Mouse (Mus musculus): Measurements from ENCODE around the gene Ttc3. TPM values are rescaled to one million over a fixed set of nuclear protein-coding genes. Genes with fewer than 3 reads are reported as not detected.
A peak's percentile ranks its signal among the peaks of the same experiment; 100 is the strongest.
"Not testable (repeated sequence)": the region's sequence is repeated elsewhere in the genome, so short reads cannot be mapped to it uniquely, and the experiment has no call there.

Ttc3 gene
- 917 and 970 TPM in 2 replicates for polyA plus RNA-seq (2015; fragmentation: Nextera tagmentation; extraction: Ambion mirVana)

GRCm38 (mm10) chr16:94370173-94370914 lies at the start of gene Ttc3:
Gene Ttc3 (plus strand): TSS chr16:94370618.
- Histone ChIP-seq H3K27ac (peak within 1 kb of the TSS; percentile 100), H3K4me2 (peak within 1 kb of the TSS; percentile 76), H3K4me1 (peaks cover 40% of the 10 kb centered on the region), H3K36me3 (replicated peaks) (no peaks in the 10 kb centered on the region), H3K9ac (peak within 1 kb of the TSS; percentile 100), H3K27me3 (replicated peaks) (no peaks in the 10 kb centered on the region), H3K4me3 (peak within 1 kb of the TSS; percentile 93), H3K9me3 (no peaks in the 10 kb centered on the region)
- under 1% methylated on average over 77 of the region's 79 CpGs for WGBS
- peak; percentile 80 for ATAC-seq (replicated peaks)

DNA sequence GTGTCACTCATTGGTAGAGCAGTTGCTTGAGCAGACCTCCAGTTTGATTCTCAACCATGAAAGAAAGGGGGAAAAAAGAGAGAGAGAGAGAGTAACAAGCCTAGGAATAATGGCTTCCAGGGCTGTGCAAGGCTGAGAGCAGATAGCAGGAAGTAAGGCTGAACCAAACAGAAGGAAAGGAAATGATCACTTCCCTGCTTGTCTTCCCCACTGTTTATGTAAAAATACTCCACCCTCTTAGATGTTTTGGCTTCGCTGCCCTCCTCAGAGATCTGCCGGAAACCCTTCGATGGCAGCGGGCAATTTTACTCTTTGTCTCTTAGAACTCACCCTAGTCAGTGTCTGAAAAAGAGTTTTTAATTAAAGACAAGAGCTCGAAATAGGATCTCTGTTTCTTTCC lies 46.7 kb upstream of the Ttc3 start:
- no peak overlapping the region for H3K4me3 ChIP-seq
- 86% methylated on average over 5 of the region's 5 CpGs for WGBS
- no peak overlapping the region for H3K9ac ChIP-seq
- H3K36me3 ChIP-seq (replicated peaks), result no peaks in the 10 kb centered on the region
- H3K4me1 ChIP-seq, result peaks cover 11% of the 10 kb centered on the region
- H3K4me2 ChIP-seq, result no peak overlapping the region
- no peak overlapping the region for H3K27ac ChIP-seq
- peaks cover 24% of the 10 kb centered on the region for H3K27me3 ChIP-seq (replicated peaks)
- no peak for ATAC-seq (replicated peaks)
- H3K9me3 ChIP-seq, result no peaks in the 10 kb centered on the region

GRCm38 (mm10) chr16:94326008-94326407 lies 44.4 kb upstream of the Ttc3 start:
- H3K27ac ChIP-seq, result no peak overlapping the region
- 92% methylated on average over 3 of the region's 3 CpGs for WGBS
- peaks cover 35% of the 10 kb centered on the region for H3K27me3 ChIP-seq (replicated peaks)
- no peaks in the 10 kb centered on the region for H3K9me3 ChIP-seq
- ATAC-seq (replicated peaks), result no peak
- H3K9ac ChIP-seq, result no peak overlapping the region
- no peak overlapping the region for H3K4me3 ChIP-seq
- no peak overlapping the region for H3K4me2 ChIP-seq
- H3K36me3 ChIP-seq (replicated peaks), result no peaks in the 10 kb centered on the region
- H3K4me1 ChIP-seq, result peaks cover 23% of the 10 kb centered on the region

DNA sequence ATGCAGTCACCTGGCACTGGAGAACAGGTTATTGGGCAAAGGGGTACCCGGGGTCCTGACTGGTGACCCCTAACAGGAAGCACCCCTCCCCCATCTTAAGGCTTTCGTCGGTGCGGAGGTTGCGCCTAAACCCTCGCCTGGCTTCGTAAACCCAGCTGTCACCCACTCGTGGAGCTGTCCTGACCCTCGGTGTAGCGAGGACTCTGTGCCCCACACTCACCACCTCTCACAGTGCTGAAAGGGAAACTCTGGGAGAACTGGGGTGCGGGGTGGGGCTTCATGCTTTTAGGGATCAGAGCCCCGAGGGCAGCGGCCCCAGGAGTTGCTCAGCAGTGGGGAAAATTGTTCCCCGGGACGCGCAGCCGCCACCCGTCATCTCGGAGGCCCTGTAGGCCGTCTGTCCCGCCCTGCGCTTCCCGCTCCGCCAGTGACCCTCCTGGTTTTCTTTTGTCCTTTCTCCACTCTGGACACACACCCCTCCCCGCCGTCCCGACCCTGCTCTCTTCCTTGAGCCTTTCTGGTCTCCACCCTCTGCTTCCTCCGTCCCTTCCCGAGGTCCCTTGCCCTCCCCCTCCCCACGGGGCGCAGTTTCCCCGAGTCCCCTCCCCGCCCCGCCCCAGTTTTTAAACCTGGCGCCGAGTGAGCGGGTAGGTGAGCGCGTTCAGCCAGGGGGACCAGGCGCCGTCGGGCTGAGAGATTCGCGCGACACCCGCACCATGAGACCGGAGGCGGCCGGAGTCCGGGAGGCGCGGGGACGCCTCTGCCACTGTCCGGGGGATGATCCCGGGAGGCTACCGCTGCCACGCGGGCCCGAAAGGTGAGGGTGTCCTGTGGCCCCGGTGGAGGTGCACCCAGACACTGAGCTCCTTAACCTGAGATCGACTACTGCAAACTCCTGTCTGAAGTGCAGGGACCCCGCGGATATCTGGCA lies 42.4 kb upstream of the Ttc3 start, which contains the start of gene Ripply3:
Gene Ripply3, plus strand, starts transcription at position 640 of the 931 bp plus-strand sequence.
- Histone ChIP-seq H3K4me2 (peak within 1 kb of the TSS; percentile 57), H3K9me3 (no peaks in the 10 kb centered on the region), H3K4me3 (peak within 1 kb of the TSS; percentile 37), H3K4me1 (peaks cover 23% of the 10 kb centered on the region), H3K27ac (no peak within 1 kb of the TSS), H3K27me3 (replicated peaks) (peaks cover 35% of the 10 kb centered on the region), H3K36me3 (replicated peaks) (no peaks in the 10 kb centered on the region), H3K9ac (peak within 1 kb of the TSS; percentile 17; the same call in 1 of the 2 replicates)
- WGBS, result under 1% methylated on average over 63 of the region's 63 CpGs
- ATAC-seq (replicated peaks), result no peak

DNA sequence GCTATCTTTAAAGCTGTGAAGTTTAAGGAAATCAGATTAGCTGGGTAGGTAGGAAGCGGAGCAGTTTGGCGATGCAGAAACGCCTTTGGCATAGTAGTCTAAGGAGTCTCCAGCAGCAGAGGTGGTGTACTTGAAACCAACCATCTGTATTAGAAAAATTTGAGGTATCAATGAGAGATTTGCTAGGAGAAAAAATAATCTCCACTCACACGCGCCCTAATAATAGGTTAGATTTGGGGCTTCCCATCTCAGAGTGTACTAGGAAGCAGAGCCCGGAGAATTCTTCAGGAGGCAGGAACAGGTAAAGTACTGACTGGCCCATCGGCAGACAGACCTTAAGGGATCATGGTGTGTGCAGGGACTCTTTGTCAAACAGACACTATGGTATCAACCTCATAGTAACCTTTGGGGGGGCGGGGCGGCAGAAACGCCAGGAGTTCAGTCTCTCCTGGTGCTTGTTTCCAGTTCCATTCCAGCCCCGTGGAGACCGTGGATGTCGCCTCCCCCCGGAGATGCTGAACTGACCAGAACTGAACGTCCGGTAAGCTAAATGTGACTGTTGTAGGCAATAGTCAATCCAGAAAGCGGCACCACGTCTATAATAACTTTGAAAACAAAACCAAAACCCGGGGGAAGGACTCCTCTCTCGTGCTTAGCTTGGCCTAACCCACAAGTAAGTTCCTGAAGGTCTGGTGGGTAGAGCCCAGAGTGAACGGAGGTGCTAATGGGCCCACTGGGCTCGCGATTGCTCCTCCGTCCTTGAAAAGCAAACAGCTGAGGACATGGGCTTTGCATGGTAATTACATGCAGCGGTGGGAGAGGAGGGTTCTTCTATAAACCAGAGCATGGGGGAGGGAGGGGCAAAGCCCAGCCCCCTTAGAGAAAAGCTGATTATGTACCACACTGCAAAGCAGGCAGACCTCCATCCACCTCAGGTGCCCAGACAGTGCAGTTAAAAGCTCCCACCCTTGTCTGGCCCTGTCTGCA lies 41.2 kb upstream of the Ttc3 start:
- Histone ChIP-seq H3K4me3 (peak overlapping the region; percentile 37), H3K9ac (0 out of 2 replicates have a peak overlapping the region, but pooled peaks have one; percentile 17), H3K9me3 (no peaks in the 10 kb centered on the region), H3K27ac (no peak overlapping the region), H3K4me1 (peaks cover 23% of the 10 kb centered on the region), H3K4me2 (peak overlapping the region; percentile 57), H3K36me3 (replicated peaks) (no peaks in the 10 kb centered on the region), H3K27me3 (replicated peaks) (peaks cover 35% of the 10 kb centered on the region)
- WGBS, result 7% methylated on average over 25 of the region's 25 CpGs
- peak; percentile 37; the same call in 1 of the 2 replicates for ATAC-seq (replicated peaks)

- H3K27me3 ChIP-seq (replicated peaks), result peaks cover 35% of the 10 kb centered on the region
- WGBS, result 42% methylated on average over 5 of the region's 5 CpGs
- no peak overlapping the region for H3K4me2 ChIP-seq
- H3K36me3 ChIP-seq (replicated peaks), result no peaks in the 10 kb centered on the region
- H3K27ac ChIP-seq, result no peak overlapping the region
- no peak for ATAC-seq (replicated peaks)
- H3K4me1 ChIP-seq, result peaks cover 23% of the 10 kb centered on the region
- no peak overlapping the region for H3K4me3 ChIP-seq
- H3K9me3 ChIP-seq, result no peaks in the 10 kb centered on the region
- no peak overlapping the region for H3K9ac ChIP-seq
Measured at GRCm38 (mm10) chr16:94330429-94330828, 40.0 kb upstream of the Ttc3 start.

DNA sequence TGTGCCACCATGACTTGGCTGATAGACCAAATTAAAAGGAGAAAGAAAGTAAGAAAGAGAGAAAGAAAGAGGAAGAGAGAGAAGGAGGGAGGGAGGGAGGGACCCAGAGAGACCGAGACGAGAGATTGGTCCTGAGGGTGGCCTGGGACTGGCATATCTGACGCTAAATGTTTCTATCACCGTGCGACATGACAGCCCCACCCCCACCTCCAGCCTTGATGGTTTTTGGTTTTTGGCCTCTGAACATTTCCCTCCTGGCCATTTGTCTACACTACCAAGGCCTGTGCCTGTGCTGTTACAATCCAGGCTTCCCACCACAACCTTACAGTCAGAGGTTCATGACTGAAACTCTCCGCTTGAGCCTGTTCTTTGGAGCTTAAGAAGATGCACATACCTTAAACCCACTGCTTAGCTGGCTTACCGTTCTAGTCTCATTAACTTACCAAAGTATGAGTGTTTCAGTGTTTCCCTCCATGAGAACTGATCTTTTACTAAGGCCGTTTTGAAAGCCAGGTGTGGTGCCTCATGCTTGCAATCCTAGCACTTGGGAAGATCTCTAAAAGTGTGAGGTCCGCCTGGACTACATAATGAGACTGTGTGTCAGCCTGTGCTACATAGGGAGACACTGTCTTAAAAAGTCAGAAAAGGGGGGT lies 39.1 kb upstream of the Ttc3 start:
- Histone ChIP-seq H3K27me3 (replicated peaks) (peaks cover 33% of the 10 kb centered on the region), H3K36me3 (replicated peaks) (no peaks in the 10 kb centered on the region), H3K4me3 (no peak overlapping the region), H3K27ac (no peak overlapping the region), H3K4me2 (no peak overlapping the region), H3K9me3 (no peaks in the 10 kb centered on the region), H3K4me1 (peaks cover 23% of the 10 kb centered on the region), H3K9ac (no peak overlapping the region)
- 81% methylated on average over 9 of the region's 9 CpGs for WGBS
- ATAC-seq (replicated peaks), result no peak

GRCm38 (mm10) chr16:94331886-94332252 lies 38.5 kb upstream of the Ttc3 start:
- WGBS, result 65% methylated on average over 5 of the region's 5 CpGs
- peaks cover 30% of the 10 kb centered on the region for H3K27me3 ChIP-seq (replicated peaks)
- H3K4me2 ChIP-seq, result no peak overlapping the region
- H3K4me3 ChIP-seq, result no peak overlapping the region
- H3K4me1 ChIP-seq, result peaks cover 23% of the 10 kb centered on the region
- no peak for ATAC-seq (replicated peaks)
- H3K27ac ChIP-seq, result no peak overlapping the region
- H3K9me3 ChIP-seq, result no peaks in the 10 kb centered on the region
- no peak overlapping the region for H3K9ac ChIP-seq
- no peaks in the 10 kb centered on the region for H3K36me3 ChIP-seq (replicated peaks)

DNA sequence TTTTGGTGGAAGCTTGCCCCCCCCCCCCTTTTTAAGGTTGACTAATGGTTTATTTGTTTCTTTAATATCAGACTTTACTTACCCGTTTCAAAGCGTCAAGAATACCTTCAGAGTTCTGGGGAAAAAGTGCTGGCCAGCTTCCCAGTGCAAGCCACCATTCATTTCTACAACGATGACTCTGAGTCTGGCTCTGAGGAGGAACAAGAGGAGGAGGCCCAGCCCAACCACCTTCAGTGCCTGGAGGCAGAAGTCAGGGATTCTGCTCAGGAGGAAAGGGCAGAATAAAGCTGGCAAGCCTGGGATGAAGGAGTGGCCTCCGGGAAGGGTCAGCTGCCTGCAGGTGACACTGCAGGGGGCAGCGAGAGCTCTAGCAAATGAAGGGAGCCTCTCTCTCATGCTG lies 34.8 kb upstream of the Ttc3 start:
- H3K27ac ChIP-seq, result no peak overlapping the region
- H3K4me2 ChIP-seq, result no peak overlapping the region
- no peak overlapping the region for H3K4me3 ChIP-seq
- no peak for ATAC-seq (replicated peaks)
- H3K9ac ChIP-seq, result no peak overlapping the region
- no peaks in the 10 kb centered on the region for H3K4me1 ChIP-seq
- no peaks in the 10 kb centered on the region for H3K9me3 ChIP-seq
- H3K36me3 ChIP-seq (replicated peaks), result no peaks in the 10 kb centered on the region
- WGBS, result 54% methylated on average over 5 of the region's 5 CpGs
- no peaks in the 10 kb centered on the region for H3K27me3 ChIP-seq (replicated peaks)

GRCm38 (mm10) chr16:94339164-94340160 lies 31.0 kb upstream of the Ttc3 start:
- not testable (repeated sequence) for H3K9ac ChIP-seq; H3K27me3 ChIP-seq (replicated peaks); H3K4me3 ChIP-seq; H3K36me3 ChIP-seq (replicated peaks); H3K4me2 ChIP-seq; H3K9me3 ChIP-seq; H3K27ac ChIP-seq; ATAC-seq (replicated peaks); H3K4me1 ChIP-seq
- 93% methylated on average over 22 of the region's 22 CpGs for WGBS

Data from midbrain, embryonic 15.5 days (tissue).